Mouse (Mus musculus) myocyte (in vitro differentiated cells): ENCODE measurements around the gene Mex3d.

Source experiments
- CEBPB ChIP-seq: IDR thresholded peaks from 2 replicates; pipeline ENCODE4 v1.6.1; 2011; ENCODE audit warnings: mild to moderate bottlenecking, moderate library complexity; ENCODE audit not compliant: poor library complexity, insufficient read depth, severe bottlenecking
- E2F4 ChIP-seq: IDR thresholded peaks from one replicate; pipeline ENCODE4 v1.6.1; 2011; ENCODE audit warnings: mild to moderate bottlenecking, control low read depth, moderate library complexity; ENCODE audit not compliant: insufficient read depth
- MAX ChIP-seq: IDR thresholded peaks from one replicate; pipeline ENCODE4 v1.6.1; 2011; ENCODE audit warnings: low read depth, mild to moderate bottlenecking, control low read depth
- MYOG ChIP-seq, 3 experiments: IDR thresholded peaks; one replicate each; pipeline ENCODE4 v1.6.1; 2011; ENCODE audit warnings: control low read depth in 2 of 3, low read depth in 2 of 3, mild to moderate bottlenecking in 2 of 3; ENCODE audit not compliant: insufficient read length in 2 of 3, control insufficient read depth in 1 of 3, insufficient read depth in 1 of 3
- POLR2A ChIP-seq: IDR thresholded peaks from one replicate; pipeline ENCODE4 v1.6.1; 2011; ENCODE audit warnings: low read depth, mild to moderate bottlenecking, control low read depth, moderate library complexity; ENCODE audit not compliant: insufficient read length
- POLR2AphosphoS2 ChIP-seq: IDR thresholded peaks from one replicate; pipeline ENCODE4 v1.6.1; 2011; ENCODE audit warnings: low read depth, control low read depth; ENCODE audit not compliant: insufficient read length
- TCF12 ChIP-seq: IDR thresholded peaks from one replicate; pipeline ENCODE4 v1.6.1; 2011; ENCODE audit warnings: mild to moderate bottlenecking, control low read depth; ENCODE audit not compliant: poor library complexity, insufficient read depth, severe bottlenecking
- TCF3 ChIP-seq: IDR thresholded peaks from one replicate; pipeline ENCODE4 v1.6.1; 2011; ENCODE audit warnings: low read depth, control low read depth; ENCODE audit not compliant: insufficient read length
- USF1 ChIP-seq: IDR thresholded peaks from one replicate; pipeline ENCODE4 v1.6.1; 2011; ENCODE audit warnings: low read depth, mild to moderate bottlenecking, control low read depth, moderate library complexity

DNA sequence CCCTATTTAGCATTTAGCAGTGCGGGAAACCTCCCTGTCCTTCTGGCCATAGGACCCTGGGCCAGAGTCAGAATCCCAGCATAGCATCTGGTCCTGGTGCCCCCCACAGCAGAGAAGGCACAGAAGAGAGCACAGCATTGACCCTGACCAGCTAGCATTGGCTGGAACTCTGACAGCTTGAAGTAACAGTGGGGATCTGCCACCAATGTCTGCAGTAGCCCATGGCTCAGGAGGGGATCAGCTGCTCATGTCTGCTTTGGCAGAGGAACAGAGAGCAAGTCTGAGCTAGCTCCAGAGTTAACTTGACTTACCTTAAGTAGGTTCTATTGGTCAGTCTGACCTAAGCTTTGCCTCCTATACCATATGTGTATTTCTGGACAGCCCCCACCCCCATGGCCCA is 30.4 kb upstream of the Mex3d start:
- TF ChIP-seq TCF12 (no peak), CEBPB (no peak), POLR2A (no peak), TCF3 (no peak), MYOG (IDR thresholded peaks at IDR 0.05; ENCODE audit: control insufficient read depth in 1 of 3, insufficient read depth in 1 of 3, insufficient read length in 2 of 3, low read depth in 2 of 3) (no peak), MAX (no peak), E2F4 (no peak), POLR2AphosphoS2 (no peak), USF1 (no peak)
